Mouse (Mus musculus) right cerebral cortex, postnatal 10 days (tissue): ENCODE results near the gene Efcab14.

Experiments
- DNase-seq, 2 experiments: peaks; one replicate each; pipeline ENCODE4 v3.0.0; 2021; ENCODE audit warnings: low spot score in 2 of 2

The Efcab14 gene

DNA sequence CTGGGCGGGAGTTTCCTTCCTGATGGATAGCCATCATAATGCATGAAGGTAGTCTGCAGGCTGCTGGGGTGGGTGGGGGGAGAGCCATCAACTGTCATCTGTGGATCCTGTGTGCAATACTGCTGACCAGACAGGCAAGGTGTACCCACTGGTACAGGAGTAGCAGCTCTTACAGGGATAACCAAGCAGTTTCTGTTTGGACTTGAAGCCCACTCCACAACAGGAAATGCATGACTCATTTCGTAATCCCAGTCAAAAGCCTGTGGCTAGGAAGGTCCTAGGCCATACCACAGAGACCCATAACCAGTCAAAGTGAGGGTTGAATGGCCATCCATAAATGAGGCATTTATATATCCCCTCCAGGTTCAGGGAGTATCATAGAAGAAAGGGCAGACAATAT is 40.1 kb downstream of the Efcab14 start:
- no peak for DNase-seq

DNA sequence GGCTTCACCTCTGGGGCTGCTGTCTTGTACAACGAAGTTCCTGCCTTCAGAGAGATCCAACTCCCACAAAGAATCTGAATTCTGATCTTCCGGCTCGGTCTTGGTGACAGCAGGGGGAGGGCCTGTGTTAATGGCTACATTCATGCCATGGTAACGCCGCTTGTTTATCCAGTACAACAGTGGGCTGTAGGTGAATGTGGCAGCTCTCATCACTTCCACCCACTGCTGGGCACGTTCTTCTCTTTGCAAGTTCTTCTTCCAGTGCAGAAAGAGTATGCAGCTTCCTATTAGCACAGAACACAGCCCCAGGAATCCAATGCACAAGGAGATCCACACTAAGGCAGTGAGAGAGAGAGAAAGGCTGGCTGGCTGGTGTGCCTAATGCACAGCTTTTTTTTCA is 42.7 kb downstream of the Efcab14 start:
- no peak for DNase-seq

DNA sequence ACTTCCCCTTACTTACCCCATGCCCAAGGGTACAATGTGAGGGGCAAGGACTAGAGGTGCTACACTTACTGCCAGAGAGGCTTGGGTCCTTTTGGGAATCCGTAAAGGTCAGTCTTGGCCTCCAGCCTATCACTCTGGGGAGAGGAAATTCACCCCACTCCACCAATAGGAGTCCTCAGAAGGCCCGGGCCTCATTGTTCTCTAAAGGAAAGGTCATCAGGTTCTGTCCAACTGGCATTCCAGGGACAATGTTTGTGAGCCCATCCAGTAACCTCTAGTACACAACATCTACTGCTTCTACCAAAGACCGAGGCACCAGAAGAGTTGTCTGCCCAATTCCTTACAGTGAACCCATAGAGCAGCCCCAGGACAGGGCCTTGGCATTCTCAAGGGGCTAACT is 43.4 kb downstream of the Efcab14 start, which contains the start of gene Tex38:
Tex38 (minus strand) TSS at position 101 of the 400 bp plus-strand sequence.
- no peak for DNase-seq

DNA sequence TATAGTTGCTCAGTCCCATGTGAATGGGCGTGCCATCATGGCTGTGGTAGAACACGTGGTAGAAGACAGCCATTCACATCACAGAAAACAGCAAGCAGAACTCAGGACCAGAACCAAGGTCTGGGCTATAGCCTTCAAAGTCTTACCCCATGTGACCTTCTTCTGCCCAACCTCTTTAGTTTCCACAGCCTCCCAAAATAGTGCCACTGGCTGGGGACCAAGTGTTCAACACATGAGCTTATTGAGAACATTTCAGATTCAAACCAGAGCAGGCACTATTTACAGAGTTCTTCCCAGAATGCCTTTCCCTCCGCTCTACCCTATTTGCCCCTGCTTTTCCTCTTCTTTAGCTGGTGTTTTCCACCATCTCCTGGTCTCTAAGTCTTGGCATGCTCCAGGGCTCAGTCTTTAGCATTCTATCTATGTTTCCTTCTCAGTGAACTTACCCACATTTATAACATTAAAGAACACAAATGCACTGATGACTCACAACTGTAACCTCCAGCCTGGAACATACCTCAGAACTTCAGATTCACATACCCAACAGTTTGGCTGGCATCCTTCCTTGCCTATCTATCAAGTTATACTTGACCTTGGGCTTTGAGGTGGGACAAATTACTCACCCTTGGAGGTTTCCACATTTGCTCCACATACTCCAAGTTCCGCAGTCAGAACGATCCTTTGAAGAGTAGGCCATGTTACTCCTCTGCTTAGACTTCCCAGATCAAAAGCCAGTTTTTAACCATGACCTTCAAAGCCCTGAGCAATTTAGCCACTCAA is 44.7 kb downstream of the Efcab14 start:
- DNase-seq = no peak

DNA sequence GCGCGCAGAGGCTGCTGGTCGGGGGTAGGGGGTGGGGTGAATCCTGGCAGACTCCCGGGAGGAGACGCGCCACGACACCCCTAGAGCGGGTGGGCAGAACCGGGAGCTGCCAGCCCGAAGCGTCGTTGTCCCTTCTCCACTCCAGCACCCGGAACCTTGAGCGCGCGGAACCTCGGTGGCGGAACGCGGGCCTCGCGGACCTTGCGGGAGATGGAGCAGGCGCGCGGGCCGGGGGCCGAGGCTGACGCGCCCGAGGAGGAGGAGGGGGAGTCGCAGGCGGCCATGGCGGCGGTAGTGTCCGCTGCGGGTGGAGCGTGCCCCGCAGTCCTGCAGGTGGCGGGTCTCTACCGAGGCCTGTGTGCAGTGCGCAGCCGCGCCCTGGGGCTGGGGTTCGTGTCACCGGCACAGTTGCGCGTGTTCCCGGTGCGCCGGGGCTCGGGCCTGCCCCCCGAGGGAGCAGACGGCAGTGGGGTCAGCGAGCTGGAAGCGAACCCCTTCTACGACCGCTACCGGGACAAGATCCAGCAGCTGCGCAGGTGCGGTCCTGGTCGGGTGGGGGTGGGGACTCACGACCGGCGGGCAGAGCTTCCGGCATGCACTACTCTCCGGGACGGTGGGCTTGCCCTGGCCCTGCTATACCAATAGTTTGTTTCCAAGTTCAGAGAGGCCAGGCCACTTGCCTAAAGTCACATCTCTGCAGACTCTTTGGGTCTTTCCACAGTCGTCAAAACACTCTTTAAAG is 47.4 kb downstream of the Efcab14 start, which contains the start of gene Atpaf1:
Atpaf1 (plus strand) TSS at position 44 of the 742 bp plus-strand sequence.
- DNase-seq = peak; percentile 87 to 90

DNA sequence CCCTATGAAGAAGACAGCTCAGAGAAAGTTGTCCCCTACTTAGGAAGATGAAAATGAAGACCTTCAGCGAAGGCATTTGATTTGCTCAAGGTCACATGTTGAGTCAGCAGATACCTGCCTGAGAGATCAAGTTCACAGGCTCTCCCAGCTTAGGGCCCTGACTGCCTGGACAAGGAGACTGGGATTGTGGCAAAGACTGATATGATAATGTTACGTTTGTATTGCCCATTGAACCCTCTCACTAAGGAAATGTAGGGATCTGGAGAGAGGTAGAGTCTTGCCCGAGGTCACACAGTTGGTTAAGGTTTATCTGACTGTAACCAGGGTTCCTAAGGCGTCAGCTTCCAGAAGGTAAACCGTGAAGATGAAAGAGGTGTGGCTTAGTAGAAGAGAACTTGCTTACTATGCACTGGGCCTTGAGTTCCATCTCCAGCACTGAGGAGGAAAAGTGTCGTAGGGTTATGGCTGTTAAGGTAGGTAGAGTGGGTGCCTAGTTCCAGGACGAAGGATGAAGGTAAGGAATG is 48.0 kb downstream of the Efcab14 start:
- no peak for DNase-seq

DNA sequence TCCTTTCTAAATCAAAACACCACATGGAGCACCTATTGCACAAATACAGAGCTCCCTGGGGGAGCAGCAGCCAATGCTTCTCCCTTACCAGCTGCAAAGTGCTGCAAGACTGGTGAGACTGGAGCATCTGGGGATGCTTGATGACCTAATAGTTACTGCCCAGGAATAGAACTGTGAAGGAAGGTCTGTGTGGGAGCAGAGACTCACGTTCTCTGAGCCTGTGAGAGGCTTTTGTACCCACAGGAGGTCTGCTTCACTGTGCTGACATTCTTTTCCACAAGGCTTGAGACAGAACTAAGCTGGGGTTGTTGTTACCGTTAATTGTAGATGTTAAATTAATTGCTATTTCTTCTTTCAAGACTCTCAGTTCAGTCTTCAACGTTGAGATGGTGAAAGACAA is 53.3 kb downstream of the Efcab14 start:
- DNase-seq = no peak

DNA sequence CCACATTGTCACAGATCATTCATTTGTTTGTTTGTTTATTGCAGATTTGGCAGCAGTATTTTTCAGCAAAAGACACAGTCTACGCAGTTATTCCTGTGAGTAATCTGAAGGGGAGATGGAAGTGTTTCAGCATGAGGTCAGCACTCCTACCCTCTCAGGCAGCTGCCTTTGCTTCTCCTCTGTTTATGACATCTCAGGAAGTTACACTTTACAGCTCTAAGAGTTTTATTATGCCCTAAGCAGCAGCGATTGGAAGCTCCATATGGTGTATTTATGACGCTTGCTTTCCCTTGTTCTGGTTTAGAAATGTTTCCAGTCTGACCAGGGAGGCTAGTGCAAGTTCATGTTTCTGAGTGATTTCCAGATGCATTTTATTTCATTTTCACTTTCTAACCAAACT is 57.8 kb downstream of the Efcab14 start:
- DNase-seq = no peak

DNA sequence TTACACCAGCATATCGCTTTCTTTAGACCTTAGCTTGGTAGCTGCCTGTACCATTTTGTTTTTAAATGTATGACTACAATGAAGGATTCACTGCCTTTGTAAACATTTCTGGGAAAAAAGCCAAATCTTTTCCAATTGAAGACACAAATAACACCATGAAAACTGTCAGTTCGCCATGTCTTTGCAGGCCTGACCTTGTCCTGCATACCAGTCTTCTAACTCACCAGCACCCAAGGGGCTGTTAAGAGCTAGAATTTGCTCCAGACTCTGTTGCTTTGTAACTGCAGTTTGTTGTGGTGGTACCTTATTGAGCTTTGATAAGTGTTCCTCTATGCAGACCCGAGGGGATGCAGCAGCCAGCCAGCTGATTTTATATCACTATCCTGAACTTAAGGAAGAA is 62.4 kb downstream of the Efcab14 start:
- DNase-seq = no peak

DNA sequence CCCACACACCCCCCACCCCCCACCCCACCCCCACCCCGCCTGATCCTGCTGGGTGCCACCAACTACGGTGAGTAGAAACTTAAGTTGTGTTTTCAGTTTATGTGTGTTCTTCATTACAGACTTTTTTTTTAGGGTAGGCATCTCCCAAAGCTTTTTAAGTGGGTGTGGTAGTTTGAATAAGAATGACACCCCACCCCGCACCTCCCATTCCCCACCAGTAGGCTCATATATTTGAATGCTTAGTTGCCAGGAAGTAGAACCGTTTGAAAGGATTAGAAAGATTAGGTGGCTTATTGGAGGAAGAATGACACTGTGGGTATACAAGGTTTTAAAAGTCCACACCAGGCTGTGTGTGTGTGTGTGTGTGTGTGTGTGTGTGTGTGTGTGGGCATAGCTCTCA is 74.8 kb downstream of the Efcab14 start:
- DNase-seq = no peak

DNA sequence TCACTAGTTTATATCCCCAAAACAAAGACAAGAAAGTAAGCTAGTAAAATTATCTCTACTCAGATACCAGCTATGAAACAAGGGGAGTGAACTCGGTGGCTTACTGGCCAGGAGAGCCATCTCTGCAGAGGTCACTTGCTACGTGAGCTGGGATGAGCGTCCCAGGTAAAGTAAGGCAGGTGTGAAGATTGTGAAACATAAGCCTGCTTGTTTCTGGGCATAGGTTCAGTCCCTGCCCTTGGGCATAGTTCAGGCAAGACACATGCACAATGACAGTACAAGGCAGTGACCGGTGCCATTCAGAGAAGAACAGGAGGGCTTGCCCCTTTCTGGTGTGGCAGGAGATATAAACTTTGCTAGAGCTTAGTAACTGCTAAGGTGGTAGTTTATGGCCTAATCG is 78.1 kb downstream of the Efcab14 start:
- DNase-seq = no peak

DNA sequence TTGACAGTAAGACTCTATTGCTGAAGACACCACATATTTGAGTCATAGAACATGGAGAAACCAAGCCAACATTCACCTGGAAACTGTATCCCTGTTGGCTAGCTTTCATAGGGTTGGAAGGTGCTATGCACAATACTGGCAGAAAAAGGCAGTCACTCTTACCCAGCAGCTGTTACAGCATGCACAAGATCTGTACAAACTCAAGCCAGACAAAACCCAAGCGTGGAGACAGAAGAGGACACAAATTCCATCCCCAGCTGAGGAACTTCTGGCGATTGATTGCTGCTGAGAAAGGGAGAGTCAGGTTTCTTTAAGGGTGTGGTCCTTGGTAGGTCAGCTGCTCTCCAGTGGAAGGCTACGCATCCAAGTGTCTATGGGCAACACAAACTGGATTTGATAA is 82.7 kb downstream of the Efcab14 start:
- DNase-seq = no peak

DNA sequence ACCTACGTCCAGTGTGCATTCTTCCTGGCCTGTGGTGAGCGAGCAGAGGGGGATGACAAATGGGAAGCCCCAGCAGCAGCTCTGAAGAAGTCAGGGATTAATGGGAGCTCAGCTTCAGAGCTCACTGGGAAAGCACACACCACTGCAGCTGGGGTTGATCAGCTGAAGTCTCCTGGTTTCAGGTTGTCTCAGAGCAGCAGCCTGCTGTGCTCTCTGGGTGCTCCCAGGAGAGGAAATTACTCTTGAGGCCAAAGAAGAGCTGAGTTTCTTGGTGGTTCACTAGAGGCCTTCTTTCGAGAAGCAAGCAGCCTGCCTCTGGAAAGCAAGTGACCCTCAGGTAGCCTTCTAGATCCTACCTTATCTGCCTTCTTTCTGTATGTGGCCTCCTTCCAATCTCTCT is 83.4 kb downstream of the Efcab14 start:
- DNase-seq = no peak

DNA sequence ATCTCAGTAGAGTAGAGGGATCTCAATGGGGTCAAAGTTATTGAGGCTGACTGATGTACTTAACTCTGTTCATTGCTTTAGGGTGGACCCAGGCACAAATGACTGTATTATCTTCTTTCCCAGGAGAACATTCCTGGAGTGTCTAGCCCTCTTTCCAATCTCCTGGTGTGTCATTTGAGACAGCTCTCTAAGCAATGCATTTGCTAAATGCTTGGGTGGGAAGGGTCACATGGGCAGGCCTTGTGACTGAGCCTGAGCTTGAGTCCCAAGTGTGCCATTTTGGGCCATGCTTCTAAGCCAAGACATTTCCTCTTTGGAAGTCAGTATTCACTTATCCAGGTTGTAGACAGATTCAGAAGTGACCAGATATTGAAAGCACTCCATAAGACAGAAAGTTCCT is 83.9 kb downstream of the Efcab14 start:
- no peak for DNase-seq

DNA sequence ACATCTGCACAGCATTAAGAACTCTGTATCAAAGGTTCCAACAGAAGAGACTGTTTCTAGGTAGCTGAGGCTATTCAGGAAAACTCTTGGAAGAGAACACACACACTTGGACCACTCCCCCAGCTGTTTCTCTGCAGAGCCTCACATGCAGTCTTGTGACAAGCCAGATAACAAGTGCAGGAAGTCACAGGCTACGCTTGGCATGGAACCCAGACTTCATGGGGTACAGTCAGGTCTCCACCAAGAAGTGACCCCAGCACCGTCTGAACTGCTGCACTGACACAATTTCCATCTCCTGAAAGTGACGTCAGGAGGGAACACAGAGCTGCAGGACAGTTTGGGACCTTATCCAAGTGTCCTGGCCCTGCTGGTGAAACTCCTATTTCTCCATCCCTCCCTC is 84.4 kb downstream of the Efcab14 start:
- DNase-seq = no peak

DNA sequence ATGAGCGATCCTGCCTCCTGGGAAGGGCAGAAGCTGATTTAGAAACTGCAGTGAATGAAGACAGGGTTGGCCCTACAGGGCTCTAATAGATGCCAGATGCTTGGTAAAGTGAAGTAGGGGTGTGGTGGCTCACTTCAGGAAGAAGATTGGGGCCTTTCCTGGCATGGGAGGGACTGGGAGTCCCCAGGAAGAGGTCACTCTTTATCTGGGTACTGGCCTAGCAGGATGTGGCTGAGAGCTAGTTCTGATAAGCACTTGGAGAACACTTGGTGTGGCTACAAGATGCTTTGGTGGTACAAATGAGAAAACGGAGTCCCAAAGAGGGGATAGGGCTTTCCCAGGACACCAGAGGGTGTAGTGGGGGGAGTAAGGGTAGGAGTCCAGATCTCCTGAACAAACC is 86.6 kb downstream of the Efcab14 start:
- peak in 1 of 2 experiments; percentile 14 for DNase-seq

DNA sequence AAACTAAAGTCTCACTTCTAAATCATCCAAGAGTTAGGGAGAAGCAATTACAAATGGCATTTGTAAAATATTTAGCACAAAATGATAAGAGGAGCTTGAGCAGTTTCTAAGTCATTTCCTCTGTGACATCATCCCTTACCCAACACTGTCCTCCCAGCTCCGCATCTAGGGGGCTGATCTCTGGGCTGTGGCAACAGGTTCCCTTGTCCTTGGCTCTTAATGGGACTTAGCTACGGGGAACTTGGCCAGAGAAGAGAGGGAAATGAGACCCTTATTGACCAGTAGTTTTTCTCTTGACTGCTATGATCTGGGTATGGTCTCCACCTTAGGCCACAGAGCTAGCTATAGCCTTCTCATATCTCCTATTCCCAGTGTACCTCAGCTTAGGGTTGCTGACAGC is 87.7 kb downstream of the Efcab14 start:
- DNase-seq = peak in 1 of 2 experiments; percentile 9
